Mouse (Mus musculus) kidney, embryonic 16.5 days (tissue): ENCODE measurements around the gene Fgfr2. TPM values are rescaled to one million over a fixed set of nuclear protein-coding genes. Genes with fewer than 3 reads are reported as not detected.
A peak's percentile ranks its signal among the peaks of the same experiment; 100 is the strongest.

Experiments
- ATAC-seq: fragments of 200-750 bp; cut with Nextera tagmentation; 2 replicates; pipeline ENCODE4 v1.8.0; 2017; ENCODE audit warnings: moderate TSS enrichment; ENCODE audit not compliant: low FRiP score, low TSS enrichment
- H3K27ac ChIP-seq: fragments of 300-500 bp; sonication (generic); 2 replicates; pipeline ENCODE4 v1.5.1; 2014; ENCODE audit warnings: low read length
- H3K27me3 ChIP-seq: fragments of 300-500 bp; sonication (generic); 2 replicates; pipeline ENCODE4 v1.6.1; 2014; ENCODE audit warnings: low read length, control low read depth, mixed read lengths; ENCODE audit not compliant: insufficient read depth
- H3K36me3 ChIP-seq: fragments of 300-500 bp; sonication (generic); 2 replicates; pipeline ENCODE4 v1.6.1; 2014; ENCODE audit warnings: low read length, control low read depth, mixed read lengths; ENCODE audit not compliant: insufficient read depth
- H3K4me1 ChIP-seq: fragments of 300-500 bp; sonication (generic); 2 replicates; pipeline ENCODE4 v1.6.1; 2014; ENCODE audit warnings: low read length, control low read depth, mixed read lengths; ENCODE audit not compliant: insufficient read depth
- H3K4me2 ChIP-seq: fragments of 300-500 bp; sonication (generic); replicated peaks from 2 replicates; pipeline ENCODE4 v1.6.1; 2014; ENCODE audit warnings: low read depth, low read length
- H3K4me3 ChIP-seq: fragments of 300-500 bp; sonication (generic); 2 replicates; pipeline ENCODE4 v1.5.1; 2014; ENCODE audit warnings: mild to moderate bottlenecking, low read length
- H3K9ac ChIP-seq: fragments of 300-500 bp; sonication (generic); replicated peaks from 2 replicates; pipeline ENCODE4 v1.6.1; 2014; ENCODE audit warnings: low read length
- H3K9me3 ChIP-seq: fragments of 300-500 bp; sonication (generic); 2 replicates; pipeline ENCODE4 v1.6.1; 2016; ENCODE audit warnings: low read length, control low read depth
- WGBS: fragments of 180-500 bp; shearing (Covaris S2); extraction: QIAGEN DNeasy Blood & Tissue Kit; methylation state at CpG from one replicate; pipeline ENCODE4 v1.1.7; 2014; 5-methylcytosine and 5-hydroxymethylcytosine counted together
- polyA plus RNA-seq: library from polyadenylated mRNA; unstranded; fragments of >200 nt; fragmentation: Nextera tagmentation; extraction: Ambion mirVana; gene quantifications from 2 replicates; pipeline ENCODE4 v1.2.1, GENCODE M21; 2015

Fgfr2 gene
- polyA plus RNA-seq, 1 experiment from 2014 or later: 118 TPM

DNA sequence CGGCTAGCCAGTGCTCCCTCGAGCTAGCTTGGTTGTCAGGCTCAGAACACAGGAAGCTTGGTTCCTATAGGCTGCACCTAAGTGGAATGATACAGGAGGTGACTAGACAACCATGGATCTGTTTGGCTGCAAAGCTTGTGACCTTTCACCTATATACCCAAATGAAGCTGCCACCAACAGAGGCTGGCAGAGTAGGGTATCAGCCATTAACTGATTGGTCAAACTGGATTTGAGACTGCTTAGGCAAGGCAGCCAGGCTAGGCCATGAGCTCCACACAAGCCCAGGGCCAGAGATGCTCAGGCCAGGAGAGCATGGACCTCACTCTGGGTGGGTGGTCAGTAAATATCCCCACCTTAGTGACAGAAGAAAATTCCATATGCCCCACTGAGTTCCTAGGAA is 840.6 kb downstream of the Fgfr2 start:
- ATAC-seq: no peak

GRCm38 (mm10) chr7:132282161-132282560 is 841.0 kb downstream of the Fgfr2 start:
- Histone ChIP-seq H3K4me2 (no peak overlapping the region), H3K27me3 (no peaks in the 10 kb centered on the region), H3K9me3 (no peaks in the 10 kb centered on the region), H3K9ac (no peak overlapping the region), H3K36me3 (no peaks in the 10 kb centered on the region), H3K27ac (no peak overlapping the region), H3K4me3 (no peak overlapping the region), H3K4me1 (peaks cover 48% of the 10 kb centered on the region)
- ATAC-seq: no peak
- 82% methylated on average over 3 of the region's 3 CpGs for WGBS

More for the DNA sequence above, 840.6 kb downstream of the Fgfr2 start:
- WGBS: 83% methylated on average over 2 of the region's 2 CpGs
- no peak overlapping the region for H3K4me3 ChIP-seq
- H3K27ac ChIP-seq: no peak overlapping the region
- H3K9me3 ChIP-seq: no peaks in the 10 kb centered on the region
- H3K9ac ChIP-seq: no peak overlapping the region
- H3K36me3 ChIP-seq: no peaks in the 10 kb centered on the region
- H3K4me1 ChIP-seq: peaks cover 52% of the 10 kb centered on the region
- H3K27me3 ChIP-seq: no peaks in the 10 kb centered on the region
- H3K4me2 ChIP-seq: no peak overlapping the region

DNA sequence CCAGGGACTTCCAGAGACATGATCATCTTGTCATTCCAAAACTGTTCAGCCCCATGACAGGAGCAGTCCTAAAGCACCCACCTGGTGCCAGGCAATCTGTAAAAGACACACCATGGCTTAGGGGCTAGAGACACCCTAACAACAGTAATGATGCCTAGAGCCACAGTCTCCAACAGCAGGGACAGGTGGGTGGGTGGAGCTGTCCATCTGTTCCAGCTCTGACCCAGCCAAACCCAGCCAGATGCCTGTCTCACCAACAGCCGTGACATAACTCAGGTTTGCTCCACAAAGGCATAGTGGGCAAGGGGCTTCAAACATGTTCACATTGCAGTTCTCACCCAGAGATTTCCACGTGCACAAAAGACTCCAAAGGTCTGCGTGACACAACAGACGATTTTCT is 841.4 kb downstream of the Fgfr2 start:
- Histone ChIP-seq H3K4me2 (no peak overlapping the region), H3K36me3 (no peaks in the 10 kb centered on the region), H3K27ac (no peak overlapping the region), H3K4me3 (no peak overlapping the region), H3K4me1 (peaks cover 44% of the 10 kb centered on the region), H3K27me3 (no peaks in the 10 kb centered on the region), H3K9ac (no peak overlapping the region), H3K9me3 (no peaks in the 10 kb centered on the region)
- WGBS: 81% methylated on average over 4 of the region's 4 CpGs
- ATAC-seq: no peak

- peak; percentile 37; the same call in 1 of the 2 replicates for ATAC-seq
- no peaks in the 10 kb centered on the region for H3K36me3 ChIP-seq
- peak overlapping the region; percentile 60; the same call in 1 of the 2 replicates for H3K27ac ChIP-seq
- WGBS: 55% methylated on average over 3 of the region's 3 CpGs
- H3K4me2 ChIP-seq: no peak overlapping the region
- H3K4me3 ChIP-seq: no peak overlapping the region
- no peaks in the 10 kb centered on the region for H3K27me3 ChIP-seq
- no peak overlapping the region for H3K9ac ChIP-seq
- H3K9me3 ChIP-seq: no peaks in the 10 kb centered on the region
- peaks cover 14% of the 10 kb centered on the region for H3K4me1 ChIP-seq
Observed at GRCm38 (mm10) chr7:132278658-132279057, 844.5 kb downstream of the Fgfr2 start.

- 73% methylated on average over 5 of the region's 5 CpGs for WGBS
- no peak overlapping the region for H3K4me2 ChIP-seq
- no peaks in the 10 kb centered on the region for H3K27me3 ChIP-seq
- no peak overlapping the region for H3K9ac ChIP-seq
- H3K27ac ChIP-seq: no peak overlapping the region
- H3K36me3 ChIP-seq: no peaks in the 10 kb centered on the region
- no peaks in the 10 kb centered on the region; the same call in 1 of the 2 replicates for H3K4me1 ChIP-seq
- ATAC-seq: no peak
- H3K9me3 ChIP-seq: peaks cover 4% of the 10 kb centered on the region; the same call in 1 of the 2 replicates
- no peak overlapping the region for H3K4me3 ChIP-seq
Observed at GRCm38 (mm10) chr7:132276287-132276686, 846.9 kb downstream of the Fgfr2 start.

GRCm38 (mm10) chr7:132273741-132274513 is 849.2 kb downstream of the Fgfr2 start:
- H3K27me3 ChIP-seq: no peaks in the 10 kb centered on the region
- WGBS: 63% methylated on average over 2 of the region's 2 CpGs
- no peak overlapping the region for H3K4me3 ChIP-seq
- H3K27ac ChIP-seq: no peak overlapping the region
- H3K4me2 ChIP-seq: no peak overlapping the region
- H3K9me3 ChIP-seq: peaks cover 4% of the 10 kb centered on the region; the same call in 1 of the 2 replicates
- no peak overlapping the region for H3K9ac ChIP-seq
- peaks cover 3% of the 10 kb centered on the region; the same call in 1 of the 2 replicates for H3K36me3 ChIP-seq
- no peaks in the 10 kb centered on the region; the same call in 1 of the 2 replicates for H3K4me1 ChIP-seq
- no peak for ATAC-seq

DNA sequence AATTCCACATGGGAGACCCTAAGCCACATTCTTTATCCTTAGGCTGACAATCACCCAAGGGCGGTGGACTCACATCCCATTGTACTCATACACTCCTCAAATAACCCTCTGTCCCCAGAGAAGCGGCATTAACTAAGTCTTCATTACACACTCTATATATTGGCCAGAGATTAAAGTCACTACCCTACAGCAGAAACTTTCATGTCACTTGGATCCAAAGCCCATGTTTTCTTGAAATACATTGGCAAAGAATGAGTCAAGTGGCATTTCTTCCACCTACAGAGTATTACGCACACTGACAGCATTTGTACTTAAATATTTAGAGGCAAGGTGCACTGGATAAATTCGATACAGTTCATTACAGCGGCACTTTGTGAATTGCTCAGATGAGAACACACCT is 850.2 kb downstream of the Fgfr2 start:
- Histone ChIP-seq H3K4me2 (no peak overlapping the region), H3K36me3 (peaks cover 3% of the 10 kb centered on the region; the same call in 1 of the 2 replicates), H3K4me1 (no peaks in the 10 kb centered on the region; the same call in 1 of the 2 replicates), H3K27me3 (no peaks in the 10 kb centered on the region), H3K27ac (no peak overlapping the region), H3K4me3 (no peak overlapping the region), H3K9ac (no peak overlapping the region), H3K9me3 (peaks cover 4% of the 10 kb centered on the region; the same call in 1 of the 2 replicates)
- no peak for ATAC-seq
- 96% methylated on average over 5 of the region's 5 CpGs for WGBS

- Histone ChIP-seq H3K4me3 (no peak overlapping the region), H3K9ac (no peak overlapping the region), H3K9me3 (peaks cover 4% of the 10 kb centered on the region; the same call in 1 of the 2 replicates), H3K36me3 (peaks cover 17% of the 10 kb centered on the region; the same call in 1 of the 2 replicates), H3K4me2 (no peak overlapping the region), H3K27ac (no peak overlapping the region), H3K4me1 (no peaks in the 10 kb centered on the region), H3K27me3 (no peaks in the 10 kb centered on the region)
- no peak for ATAC-seq
- 83% methylated on average over 8 of the region's 8 CpGs for WGBS
Observed at GRCm38 (mm10) chr7:132270364-132270763, 852.8 kb downstream of the Fgfr2 start.

DNA sequence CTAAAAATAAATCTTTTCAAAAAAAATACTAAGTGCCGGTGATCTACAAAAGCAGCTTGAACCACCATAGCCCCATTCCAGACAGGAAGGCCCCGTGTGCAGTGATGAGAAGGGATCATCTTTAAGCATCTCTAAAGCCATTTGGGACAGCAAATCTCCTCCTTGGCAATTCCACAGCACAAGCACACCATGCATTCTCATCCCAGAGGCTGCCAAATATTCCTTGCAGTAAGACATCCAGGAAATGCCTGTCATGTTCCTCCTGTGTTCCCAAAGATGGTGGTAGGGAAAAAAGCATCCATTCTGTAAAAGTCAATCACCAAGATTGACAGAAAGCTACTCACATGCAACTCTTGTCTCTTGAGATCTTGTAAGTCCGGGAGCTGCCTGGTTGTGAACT is 853.5 kb downstream of the Fgfr2 start:
- 82% methylated on average over 3 of the region's 3 CpGs for WGBS
- Histone ChIP-seq H3K9ac (no peak overlapping the region), H3K27ac (no peak overlapping the region), H3K36me3 (peaks cover 17% of the 10 kb centered on the region; the same call in 1 of the 2 replicates), H3K4me1 (no peaks in the 10 kb centered on the region), H3K9me3 (peaks cover 4% of the 10 kb centered on the region; the same call in 1 of the 2 replicates), H3K4me3 (no peak overlapping the region), H3K4me2 (no peak overlapping the region), H3K27me3 (no peaks in the 10 kb centered on the region)
- no peak for ATAC-seq
